Mouse (Mus musculus) neural tube, embryonic 10.5 days (tissue): ENCODE results near the gene Ywhae.

Experiments
- DNase-seq: peaks from one replicate; pipeline ENCODE4 v3.0.0-alpha.2; 2017; ENCODE audit warnings: low spot score; ENCODE audit errors: extremely low spot score

The Ywhae gene

GRCm38 (mm10) chr11:75737806-75738476, 5.3 kb downstream of the Ywhae start:
- no peak for DNase-seq

DNA sequence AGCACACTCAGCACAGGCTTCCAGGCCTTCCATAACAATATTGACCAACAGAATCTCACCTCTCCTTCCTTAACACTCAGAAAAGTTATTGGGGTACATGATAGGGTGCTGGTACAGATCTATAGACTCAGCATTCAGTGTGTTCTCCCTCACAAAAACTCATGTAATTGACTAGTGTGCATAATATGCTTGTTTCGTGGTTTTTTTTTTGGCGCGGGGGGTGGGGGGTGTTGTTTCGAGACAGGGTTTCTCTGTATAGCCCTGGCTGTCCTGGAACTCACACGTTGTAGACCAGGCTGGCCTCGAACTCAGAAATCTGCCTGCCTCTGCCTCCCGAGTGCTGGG, 5.8 kb downstream of the Ywhae start:
- DNase-seq = no peak

- DNase-seq = no peak
These were observed 7.5 kb downstream of the Ywhae start for GRCm38 (mm10) chr11:75740204-75740603.

- no peak for DNase-seq
These were observed 8.9 kb downstream of the Ywhae start for GRCm38 (mm10) chr11:75741615-75742014.

GRCm38 (mm10) chr11:75744761-75745160, 12.1 kb downstream of the Ywhae start:
- no peak for DNase-seq

- no peak for DNase-seq
These were observed 17.9 kb downstream of the Ywhae start for GRCm38 (mm10) chr11:75750537-75750936.

DNA sequence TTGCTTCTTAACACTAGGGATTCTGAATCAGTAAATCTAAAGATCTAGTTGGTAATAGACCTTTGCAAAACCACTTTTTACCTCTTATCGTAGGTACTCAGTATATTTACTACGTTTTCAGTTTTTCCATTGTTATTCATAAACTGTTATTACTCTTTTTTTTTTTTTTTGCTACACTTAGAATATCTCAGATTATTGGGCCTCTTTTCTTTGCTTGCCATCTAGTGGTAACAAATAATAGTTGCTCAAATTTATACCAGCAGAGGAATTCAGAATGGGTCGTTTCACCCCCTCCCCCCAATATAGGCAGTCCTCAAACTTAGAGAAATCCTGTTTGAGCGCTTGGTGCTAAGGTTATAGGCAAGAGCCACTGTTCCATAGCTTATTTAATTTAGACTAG, 18.4 kb downstream of the Ywhae start:
- DNase-seq = no peak

DNA sequence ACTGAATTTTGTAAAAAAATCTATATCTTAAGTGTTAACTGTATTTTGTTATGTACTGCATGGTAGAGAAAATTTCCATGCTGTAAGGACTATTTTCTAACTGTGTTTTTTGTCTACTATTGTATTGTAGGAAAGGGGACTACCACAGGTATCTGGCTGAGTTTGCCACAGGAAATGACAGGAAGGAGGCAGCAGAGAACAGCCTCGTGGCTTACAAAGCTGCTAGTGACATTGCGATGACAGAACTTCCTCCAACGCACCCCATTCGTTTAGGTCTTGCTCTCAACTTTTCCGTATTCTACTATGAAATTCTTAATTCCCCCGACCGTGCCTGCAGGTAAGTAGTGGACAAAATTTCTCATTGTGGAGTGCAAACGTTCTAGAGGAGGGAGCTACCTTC, 24.0 kb downstream of the Ywhae start:
- DNase-seq = no peak

GRCm38 (mm10) chr11:75758553-75758952, 25.9 kb downstream of the Ywhae start:
- no peak for DNase-seq

- no peak for DNase-seq
These were observed 28.1 kb downstream of the Ywhae start for GRCm38 (mm10) chr11:75760785-75761184.

DNA sequence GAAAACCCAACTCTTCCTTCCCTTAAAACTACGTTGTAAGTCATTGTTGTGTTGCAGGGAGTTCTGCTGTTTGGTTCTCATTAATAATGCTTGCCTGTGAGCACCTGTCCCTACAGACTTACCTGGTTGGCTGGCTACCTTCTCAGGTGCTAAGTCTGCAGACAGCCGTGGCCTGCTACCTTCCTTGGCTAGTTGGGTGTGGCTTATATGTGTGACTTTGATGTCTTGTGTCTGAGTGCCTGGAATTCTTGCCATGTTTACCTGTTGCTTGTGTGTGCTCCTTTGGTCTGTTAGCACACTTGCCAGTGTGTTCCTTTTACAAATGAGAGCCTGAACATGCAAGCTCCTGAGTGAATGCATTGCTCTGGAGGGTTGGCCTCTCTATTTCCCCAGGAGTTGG, 30.0 kb downstream of the Ywhae start:
- DNase-seq = no peak

DNA sequence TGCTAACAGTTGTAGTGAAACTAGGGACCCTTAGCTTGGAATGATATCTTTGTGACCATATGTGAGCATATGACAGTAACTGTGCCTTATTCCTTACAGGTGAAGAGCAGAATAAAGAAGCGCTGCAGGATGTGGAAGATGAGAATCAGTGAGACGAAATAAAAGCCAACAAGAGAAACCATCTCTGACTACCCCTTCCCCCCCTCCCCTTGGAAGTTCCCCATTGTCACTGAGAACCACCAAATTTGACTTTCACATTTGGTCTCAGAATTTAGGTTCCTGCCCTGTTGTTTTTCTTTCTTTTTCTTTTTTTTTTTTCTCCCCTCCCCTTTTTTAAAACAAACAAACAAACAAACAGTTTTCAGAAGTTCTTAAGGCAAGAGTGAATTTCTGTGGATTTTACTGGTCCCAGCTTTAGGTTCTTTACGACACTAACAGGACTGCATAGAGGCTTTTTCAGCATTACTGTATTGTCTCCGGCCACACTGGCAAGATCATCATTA, 31.9 kb downstream of the Ywhae start:
- DNase-seq = no peak

- no peak for DNase-seq
These were observed 32.5 kb downstream of the Ywhae start for GRCm38 (mm10) chr11:75765161-75765560.

- DNase-seq = no peak
These were observed 34.3 kb downstream of the Ywhae start for GRCm38 (mm10) chr11:75767014-75767413.

DNA sequence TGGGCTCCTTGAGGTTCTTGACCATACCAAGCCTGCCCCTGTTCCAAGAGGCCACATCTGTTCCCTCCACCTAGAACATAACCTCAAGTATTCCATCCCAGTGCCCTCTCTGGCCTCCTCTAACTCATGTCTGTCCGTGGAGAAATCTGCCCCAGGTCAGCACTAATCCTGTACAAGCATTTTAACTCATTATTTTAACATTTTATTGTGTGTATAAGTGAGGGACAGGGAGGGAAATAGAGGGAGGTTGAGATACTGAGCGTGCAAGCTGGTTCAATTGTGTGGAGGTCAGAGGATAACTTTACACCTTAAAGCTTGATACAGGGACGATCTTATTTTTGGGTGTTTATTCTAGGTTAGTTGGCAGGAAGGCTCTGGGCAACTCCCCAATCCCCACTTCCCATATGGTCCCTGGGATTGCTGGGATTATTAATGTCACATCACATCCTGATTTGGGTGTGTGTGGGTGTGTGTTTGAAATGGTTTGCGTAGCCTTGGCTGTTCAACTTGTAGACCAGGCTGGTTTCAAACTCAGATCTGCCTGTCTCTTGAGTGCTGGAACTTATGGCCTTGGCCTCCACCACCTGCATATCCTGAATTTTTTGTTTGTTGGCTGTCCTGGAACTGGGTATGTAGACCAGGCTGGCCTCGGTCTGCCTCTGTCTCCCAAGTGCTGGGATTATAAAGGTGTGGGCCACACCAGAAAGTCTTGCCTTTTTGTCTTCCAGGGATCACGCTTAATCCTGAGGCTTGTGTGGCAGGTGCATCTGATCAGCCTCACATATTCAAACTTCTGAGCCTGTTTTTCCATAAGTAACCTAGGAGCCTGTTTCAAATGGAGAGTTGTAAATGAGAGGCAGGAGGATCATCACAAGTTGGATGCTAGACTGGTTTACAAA, 35.7 kb downstream of the Ywhae start:
- DNase-seq = peak; percentile 30

DNA sequence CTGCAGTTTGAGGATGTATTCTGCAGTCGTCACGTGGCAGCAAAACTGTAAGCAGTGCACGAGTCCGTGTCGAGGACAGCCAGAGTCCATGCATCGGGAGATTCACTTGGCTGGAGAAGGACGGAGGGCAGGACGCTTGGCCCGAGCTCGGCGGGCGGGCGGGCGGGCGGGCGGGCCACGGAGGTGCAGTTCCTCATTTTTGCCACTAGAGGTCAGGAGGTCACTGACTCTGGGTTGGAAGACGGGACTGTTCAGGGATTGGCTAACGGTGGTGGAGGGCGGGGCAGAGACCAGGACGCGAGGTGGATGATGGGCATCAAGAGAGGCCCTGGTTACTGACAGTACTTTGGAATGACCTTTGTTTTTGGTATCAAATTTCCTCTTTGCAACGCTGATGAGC, 36.5 kb downstream of the Ywhae start:
- peak; percentile 95 for DNase-seq

GRCm38 (mm10) chr11:75772562-75772961, 39.9 kb downstream of the Ywhae start:
- DNase-seq = no peak

DNA sequence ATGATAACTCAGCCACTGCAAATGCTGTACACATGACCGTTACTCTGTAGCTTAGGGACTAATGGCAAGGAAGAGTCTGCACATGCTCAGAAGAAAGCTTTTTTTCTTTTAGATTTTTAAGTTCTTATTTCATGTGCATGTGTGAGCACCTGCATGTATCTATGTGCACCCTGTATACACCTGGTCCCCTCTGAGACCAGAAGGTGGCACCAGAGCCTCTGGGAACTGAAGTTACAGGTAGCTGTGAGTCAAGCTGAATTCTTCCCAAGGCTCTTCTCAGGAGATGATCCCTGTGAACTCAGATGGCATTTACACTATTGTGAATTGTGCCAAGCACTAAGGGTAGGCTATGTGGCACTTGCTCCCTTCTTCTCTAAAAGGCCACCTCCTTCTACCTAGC, 43.2 kb downstream of the Ywhae start:
- no peak for DNase-seq

DNA sequence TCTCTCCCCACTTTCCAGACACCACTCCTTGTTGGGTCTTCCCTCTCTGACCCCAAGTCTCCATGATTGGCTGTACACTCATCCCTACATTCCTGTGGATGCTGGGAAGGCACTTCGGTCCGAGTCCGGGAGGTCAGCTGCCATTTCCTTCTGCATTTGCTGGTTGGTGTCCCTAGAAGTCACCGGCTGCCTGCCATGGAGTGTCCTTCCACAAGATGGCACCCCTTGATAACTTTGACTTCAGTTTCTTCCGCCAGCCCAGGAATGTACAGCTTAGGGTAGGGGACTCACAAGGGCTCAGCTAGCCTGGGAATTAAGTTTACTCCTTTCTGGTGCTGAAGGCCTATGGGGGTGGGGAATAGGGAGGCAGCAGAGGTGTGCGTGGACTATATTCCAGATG, 49.2 kb downstream of the Ywhae start:
- peak; percentile 72 for DNase-seq

- no peak for DNase-seq
These were observed 51.1 kb downstream of the Ywhae start for GRCm38 (mm10) chr11:75783799-75784198.

DNA sequence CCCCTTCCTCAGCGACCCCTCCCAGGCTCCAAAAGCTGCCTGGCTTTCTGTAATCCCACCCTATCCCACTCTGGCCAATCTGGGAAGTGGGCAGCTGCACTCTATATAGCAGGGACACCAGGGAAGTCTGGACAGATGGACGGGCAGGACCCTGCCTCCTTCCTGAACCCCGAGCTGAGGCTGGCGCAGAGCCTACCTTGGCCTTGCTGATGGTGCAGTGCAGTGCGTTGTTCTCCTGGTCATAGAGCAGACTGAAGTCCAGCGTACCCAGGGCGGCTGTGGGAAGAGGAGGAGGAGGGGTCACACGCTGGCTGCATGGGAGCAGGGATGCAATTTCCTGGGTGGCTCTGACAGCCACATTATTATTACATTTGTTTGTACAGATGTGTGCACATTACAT, 53.2 kb downstream of the Ywhae start:
- DNase-seq = no peak

- no peak for DNase-seq
These were observed 59.9 kb downstream of the Ywhae start for GRCm38 (mm10) chr11:75792535-75792934.

GRCm38 (mm10) chr11:75793351-75793750, 60.7 kb downstream of the Ywhae start:
- DNase-seq = no peak
